Mouse (Mus musculus): Measurements from ENCODE around the gene Msh5. TPM values are rescaled to one million over a fixed set of nuclear protein-coding genes. Genes with fewer than 3 reads are reported as not detected.

The Msh5 gene
- polyA plus RNA-seq, 1 experiment from 2014 or later, result 1.4 TPM

- WGBS, result 73% methylated on average over 3 of the region's 3 CpGs
These were observed 10.5 kb upstream of the Msh5 start for GRCm38 (mm10) chr17:35057090-35057489.

GRCm38 (mm10) chr17:35055691-35056495 is 9.3 kb upstream of the Msh5 start:
- no peak for TF ChIP-seq CTCF (IDR thresholded peaks at IDR 0.05; ENCODE audit: low read depth)
- Histone ChIP-seq H3K4me2 (replicated peaks; ENCODE audit: low read depth) (no peak overlapping the region), H3K9ac (ENCODE audit: low read depth, low read length) (no peak overlapping the region), H3K36me3 (ENCODE audit: control insufficient read depth, insufficient read depth) (peaks cover 63% of the 10 kb centered on the region), H3K27ac (ENCODE audit: low read depth, low read length) (no peak overlapping the region), H3K4me1 (replicated peaks; ENCODE audit: control insufficient read depth, insufficient read depth, low read length) (0 out of 2 replicates have a peak, but pooled peaks cover 7% of the 10 kb centered on the region), H3K4me3 (ENCODE audit: low read depth, low read length) (no peak overlapping the region), H3K27me3 (replicated peaks; ENCODE audit: control insufficient read depth, insufficient read depth, low read length) (no peaks in the 10 kb centered on the region), H3K9me3 (ENCODE audit: control insufficient read depth) (no peaks in the 10 kb centered on the region)
- 75% methylated on average over 7 of the region's 7 CpGs for WGBS
- ATAC-seq, result no peak

More at GRCm38 (mm10) chr17:35057090-35057489, 10.5 kb upstream of the Msh5 start:
- Histone ChIP-seq H3K9me3 (ENCODE audit: control insufficient read depth) (no peaks in the 10 kb centered on the region), H3K36me3 (ENCODE audit: control insufficient read depth, insufficient read depth) (peaks cover 72% of the 10 kb centered on the region), H3K4me2 (replicated peaks; ENCODE audit: low read depth) (no peak overlapping the region), H3K9ac (ENCODE audit: low read depth, low read length) (no peak overlapping the region), H3K27ac (ENCODE audit: low read depth, low read length) (no peak overlapping the region), H3K4me3 (ENCODE audit: low read depth, low read length) (no peak overlapping the region), H3K4me1 (replicated peaks; ENCODE audit: control insufficient read depth, insufficient read depth, low read length) (0 out of 2 replicates have a peak, but pooled peaks cover 3% of the 10 kb centered on the region), H3K27me3 (replicated peaks; ENCODE audit: control insufficient read depth, insufficient read depth, low read length) (no peaks in the 10 kb centered on the region)
- ATAC-seq, result no peak
- no peak for TF ChIP-seq CTCF (IDR thresholded peaks at IDR 0.05; ENCODE audit: low read depth)

- Histone ChIP-seq H3K9me3 (ENCODE audit: control insufficient read depth) (no peaks in the 10 kb centered on the region), H3K36me3 (ENCODE audit: control insufficient read depth, insufficient read depth) (peaks cover 47% of the 10 kb centered on the region), H3K4me2 (replicated peaks; ENCODE audit: low read depth) (peak overlapping the region; percentile 94), H3K27ac (ENCODE audit: low read depth, low read length) (peak overlapping the region; percentile 89), H3K27me3 (replicated peaks; ENCODE audit: control insufficient read depth, insufficient read depth, low read length) (no peaks in the 10 kb centered on the region), H3K4me3 (ENCODE audit: low read depth, low read length) (peak overlapping the region; percentile 69; the same call in 1 of the 2 replicates), H3K9ac (ENCODE audit: low read depth, low read length) (peak overlapping the region; percentile 78), H3K4me1 (replicated peaks; ENCODE audit: control insufficient read depth, insufficient read depth, low read length) (peaks cover 9% of the 10 kb centered on the region)
- no peak for ATAC-seq
- 72% methylated on average over 12 of the region's 12 CpGs for WGBS
- no peak for TF ChIP-seq CTCF (IDR thresholded peaks at IDR 0.05; ENCODE audit: low read depth)
These were observed 5.8 kb upstream of the Msh5 start for GRCm38 (mm10) chr17:35052271-35052798.

DNA sequence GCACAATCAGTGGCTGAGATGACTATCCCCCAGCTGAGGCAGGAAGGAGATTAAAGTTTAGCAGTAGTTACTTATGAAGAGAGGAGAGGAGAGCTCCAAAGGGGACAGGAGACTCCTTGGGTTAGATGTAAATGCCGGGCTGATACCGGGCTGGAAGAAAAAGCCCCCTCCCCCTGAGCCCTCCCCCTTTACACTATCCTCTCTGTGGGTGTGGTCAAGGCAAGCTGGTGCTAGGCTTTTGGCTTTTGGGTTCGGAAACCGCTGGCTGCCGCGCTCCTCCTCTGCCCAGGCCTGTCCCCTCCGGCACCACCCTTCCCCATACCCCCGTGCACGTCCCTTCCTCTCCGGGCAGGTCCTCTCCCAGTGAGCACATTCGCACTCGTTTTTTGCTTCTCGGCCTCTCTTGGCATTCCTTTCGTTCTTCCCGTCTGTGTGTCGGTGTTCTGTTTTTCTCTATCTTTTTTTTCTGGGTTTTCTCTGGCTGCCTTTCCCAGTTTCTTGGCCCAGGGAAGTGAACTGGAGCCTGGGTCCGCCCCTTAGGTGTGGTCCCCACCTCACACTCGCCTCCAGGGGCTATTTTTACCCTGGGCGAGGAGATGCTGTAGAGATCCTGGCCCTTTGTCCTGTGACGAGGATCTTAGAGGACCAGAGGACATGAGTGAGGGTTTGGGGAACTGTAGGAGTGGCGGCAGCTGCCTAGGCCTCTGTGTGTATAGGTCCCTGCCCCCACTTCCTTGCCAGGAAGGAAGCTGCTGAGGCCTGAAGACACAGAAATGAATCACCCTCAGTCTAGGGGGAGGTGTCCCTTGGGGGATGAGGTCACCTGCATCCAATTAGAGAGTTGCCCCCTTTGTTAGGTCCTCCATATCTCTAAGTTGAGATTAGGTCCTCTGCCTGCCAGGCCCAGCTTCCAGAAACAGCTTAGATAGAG is 4.9 kb upstream of the Msh5 start:
- H3K4me3 ChIP-seq (ENCODE audit: low read depth, low read length), result peak overlapping the region; percentile 69
- no peak for TF ChIP-seq CTCF (IDR thresholded peaks at IDR 0.05; ENCODE audit: low read depth)
- no peaks in the 10 kb centered on the region for H3K27me3 ChIP-seq (replicated peaks; ENCODE audit: control insufficient read depth, insufficient read depth, low read length)
- under 1% methylated on average over 21 of the region's 21 CpGs for WGBS
- H3K36me3 ChIP-seq (ENCODE audit: control insufficient read depth, insufficient read depth), result peaks cover 40% of the 10 kb centered on the region
- peak overlapping the region; percentile 78 for H3K9ac ChIP-seq (ENCODE audit: low read depth, low read length)
- H3K4me2 ChIP-seq (replicated peaks; ENCODE audit: low read depth), result peak overlapping the region; percentile 94
- H3K9me3 ChIP-seq (ENCODE audit: control insufficient read depth), result no peaks in the 10 kb centered on the region
- peak; percentile 41 for ATAC-seq
- H3K4me1 ChIP-seq (replicated peaks; ENCODE audit: control insufficient read depth, insufficient read depth, low read length), result peaks cover 11% of the 10 kb centered on the region
- peak overlapping the region; percentile 89 for H3K27ac ChIP-seq (ENCODE audit: low read depth, low read length)

- no peak for TF ChIP-seq CTCF (IDR thresholded peaks at IDR 0.05; ENCODE audit: low read depth)
- H3K4me1 ChIP-seq (replicated peaks; ENCODE audit: control insufficient read depth, insufficient read depth, low read length), result peaks cover 17% of the 10 kb centered on the region
- ATAC-seq, result peak; percentile 8; the same call in 1 of the 2 replicates
These were observed 3.7 kb upstream of the Msh5 start for GRCm38 (mm10) chr17:35050126-35050750.

More at GRCm38 (mm10) chr17:35050126-35050750, 3.7 kb upstream of the Msh5 start:
- H3K4me2 ChIP-seq (replicated peaks; ENCODE audit: low read depth), result peak overlapping the region; percentile 94
- no peaks in the 10 kb centered on the region for H3K9me3 ChIP-seq (ENCODE audit: control insufficient read depth)
- peak overlapping the region; percentile 97 for H3K27ac ChIP-seq (ENCODE audit: low read depth, low read length)
- H3K27me3 ChIP-seq (replicated peaks; ENCODE audit: control insufficient read depth, insufficient read depth, low read length), result no peaks in the 10 kb centered on the region
- H3K4me3 ChIP-seq (ENCODE audit: low read depth, low read length), result peak overlapping the region; percentile 69
- H3K9ac ChIP-seq (ENCODE audit: low read depth, low read length), result peak overlapping the region; percentile 92
- WGBS, result under 1% methylated on average over 27 of the region's 27 CpGs
- peaks cover 30% of the 10 kb centered on the region for H3K36me3 ChIP-seq (ENCODE audit: control insufficient read depth, insufficient read depth)
